Mouse (Mus musculus) testis, adult 2 months (tissue): ENCODE data around the gene Zfp280b.

Experiments used
- CTCF ChIP-seq: fragments of 200-500 bp; IDR thresholded peaks from 2 replicates; pipeline ENCODE4 v1.5.1; 2012; ENCODE audit warnings: low read depth, mild to moderate bottlenecking, inconsistent platforms, low read length, moderate library complexity; ENCODE audit not compliant: control insufficient read depth, insufficient read depth, insufficient replicate concordance
- POLR2A ChIP-seq: fragments of 200-500 bp; IDR thresholded peaks from 2 replicates; pipeline ENCODE4 v1.6.1; 2012; ENCODE audit warnings: low read depth, mild to moderate bottlenecking, inconsistent platforms, low read length, moderate library complexity; ENCODE audit not compliant: control insufficient read depth

- TF ChIP-seq CTCF (no peak), POLR2A (no peak)
Observed at GRCm38 (mm10) chr10:76028396-76028795, 4.1 kb upstream of the Zfp280b start.
